Mouse (Mus musculus): ENCODE measurements at regions not wholly inside any gene's neighbourhood (a gene's known extent, or its start where the extent isn't known, plus 50 kb on each side); places are given as distances from the start of the nearest gene placed in this dataset.

GRCm38 (mm10) chr13:72691783-72692729, 63.4 kb downstream of the Irx2 start:
- DNase-seq, result no peak

DNA sequence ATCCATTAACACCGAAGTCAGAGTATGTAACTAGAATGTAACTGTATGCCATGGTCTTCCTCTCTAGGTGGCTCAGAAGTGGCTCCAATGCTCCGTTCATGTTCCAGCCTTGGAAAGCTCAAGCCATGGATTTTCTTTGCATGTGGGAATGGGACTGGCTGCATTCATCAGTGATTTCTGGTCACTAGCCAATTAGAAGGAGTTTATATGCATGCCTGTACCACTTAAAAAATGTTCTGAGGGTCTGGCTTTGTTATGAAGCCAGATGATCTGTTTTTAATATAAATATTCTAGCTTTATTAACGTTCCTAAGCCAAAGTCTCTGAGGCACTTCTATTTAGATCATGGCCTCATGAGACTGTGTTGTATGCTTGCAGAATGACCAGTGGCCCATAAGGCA, 78.8 kb downstream of the Irx2 start:
- no peak for DNase-seq

DNA sequence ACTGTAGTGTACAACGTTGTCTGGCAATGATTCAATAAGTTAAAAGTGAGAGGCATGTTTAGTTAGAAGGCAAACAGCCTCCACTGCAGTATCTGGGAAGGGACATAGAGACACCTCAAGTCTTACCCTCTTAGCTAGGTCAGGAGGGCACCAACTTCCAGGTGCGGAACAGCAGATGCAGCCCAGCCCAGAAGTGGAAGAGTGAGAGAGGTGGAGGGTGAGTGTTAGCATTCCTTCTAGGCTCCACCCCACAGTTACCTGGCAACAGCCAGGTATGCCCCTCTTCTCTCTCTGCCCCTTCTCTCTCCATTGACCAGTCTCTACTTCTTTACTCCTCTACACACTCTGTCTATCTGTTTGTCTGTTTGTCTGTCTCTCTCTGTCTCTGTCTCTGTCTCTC, 80.1 kb downstream of the Irx2 start:
- no peak for DNase-seq

DNA sequence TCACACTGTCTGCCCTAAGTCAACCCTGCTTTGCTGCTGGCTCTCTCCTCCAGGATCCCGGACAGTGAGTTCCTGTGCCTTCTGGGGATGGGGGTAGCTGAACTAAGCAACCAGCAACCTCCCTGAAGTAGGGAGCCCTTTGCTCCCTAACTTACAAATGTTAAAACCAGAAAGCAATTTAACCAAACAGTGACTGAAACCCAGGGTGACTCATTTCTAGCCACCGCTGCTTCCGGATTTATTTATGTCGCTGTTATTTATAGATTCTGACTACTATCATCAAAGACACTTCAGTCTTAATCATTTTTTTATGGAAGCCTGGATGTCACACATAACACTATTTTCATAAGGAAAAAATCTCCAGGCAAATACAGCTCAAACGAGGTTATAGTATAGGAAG, 81.4 kb downstream of the Irx2 start:
- no peak for DNase-seq

DNA sequence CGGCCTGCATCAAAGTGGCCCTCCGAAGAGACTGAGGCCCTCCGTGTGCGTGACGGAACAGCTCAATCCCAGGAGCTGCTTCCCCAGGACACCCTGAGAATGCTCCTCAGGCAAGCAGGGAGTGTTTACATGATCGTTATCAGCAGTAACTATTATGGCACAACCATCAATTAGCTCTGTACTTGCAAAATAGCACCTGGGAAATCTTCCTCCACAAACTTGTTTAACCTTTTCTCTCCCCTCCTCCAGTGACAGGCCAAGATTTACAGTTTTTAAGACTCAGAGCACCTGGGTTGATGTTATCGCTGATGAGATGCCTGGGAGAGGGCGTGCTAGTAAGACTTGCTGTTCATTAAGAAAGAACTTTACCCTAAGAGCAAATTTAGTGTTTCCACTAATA, 82.5 kb downstream of the Irx2 start:
- no peak for DNase-seq

DNA sequence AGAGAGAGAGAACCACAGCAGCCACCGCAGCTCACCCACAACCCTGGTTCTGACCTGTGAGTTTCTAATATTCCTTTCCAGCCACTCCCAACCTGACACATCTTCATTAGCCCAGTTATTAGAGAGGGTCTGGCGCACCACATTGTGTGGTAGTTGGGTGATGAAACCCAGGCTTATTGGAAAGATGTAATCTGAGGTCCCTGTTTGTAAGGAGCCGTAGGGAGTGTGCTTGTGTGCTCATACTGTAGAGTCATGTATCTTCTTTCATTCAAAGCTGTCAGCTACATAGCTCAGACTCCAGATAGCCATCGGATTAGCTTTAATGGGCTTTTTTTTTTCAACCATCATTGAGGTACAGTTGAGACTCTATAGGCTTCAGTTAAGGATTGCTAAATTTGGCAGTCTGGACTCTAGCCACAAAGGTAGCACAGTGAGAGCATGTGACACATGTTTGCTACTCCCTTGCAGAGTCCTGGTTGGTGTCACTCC, 83.3 kb downstream of the Irx2 start:
- DNase-seq, result no peak

DNA sequence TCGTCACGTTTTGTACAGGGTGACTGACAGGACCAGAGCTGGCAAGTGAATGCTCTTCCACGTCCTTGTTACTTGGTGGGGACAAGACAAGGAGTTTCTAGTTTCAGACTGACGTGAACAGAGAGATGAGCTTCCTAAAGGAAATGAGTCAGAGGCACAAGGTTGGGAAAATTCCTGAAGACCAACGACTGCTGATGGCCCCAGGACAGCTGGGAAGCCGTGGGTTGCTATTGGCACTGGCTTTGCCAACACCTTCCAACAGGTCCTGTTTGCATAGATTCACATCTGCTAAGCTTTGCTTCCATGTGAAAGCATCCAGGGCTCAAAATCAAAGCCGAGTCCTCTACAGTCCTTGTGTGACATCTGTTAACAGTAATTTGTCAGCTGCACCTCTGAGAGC, 86.2 kb downstream of the Irx2 start:
- no peak for DNase-seq

GRCm38 (mm10) chr13:72715959-72716680, 87.5 kb downstream of the Irx2 start:
- DNase-seq, result no peak

DNA sequence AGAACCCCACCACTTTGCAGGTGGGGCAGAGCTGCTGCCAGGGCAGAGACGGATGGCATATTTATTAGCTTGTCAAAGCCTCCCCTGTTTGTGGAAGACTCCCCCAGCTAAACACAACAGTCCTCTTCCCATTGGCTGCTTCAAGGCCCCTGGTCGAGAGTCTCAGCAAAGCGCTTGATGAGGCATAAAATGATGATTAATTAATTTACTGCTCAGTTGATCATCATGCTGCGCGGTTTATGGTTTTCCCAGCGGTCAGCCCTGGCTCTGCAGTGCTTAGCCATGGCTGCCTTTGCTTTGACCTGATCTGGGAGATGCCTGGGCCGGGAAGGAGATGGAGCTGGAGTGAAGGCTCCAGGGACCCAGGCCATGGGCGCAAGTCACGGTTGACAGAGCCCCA, 98.5 kb downstream of the Irx2 start:
- no peak for DNase-seq

- no peak for DNase-seq
Observed at GRCm38 (mm10) chr13:72735916-72736315, 107.3 kb downstream of the Irx2 start.

GRCm38 (mm10) chr13:72736992-72737391, 108.4 kb downstream of the Irx2 start:
- no peak for DNase-seq

DNA sequence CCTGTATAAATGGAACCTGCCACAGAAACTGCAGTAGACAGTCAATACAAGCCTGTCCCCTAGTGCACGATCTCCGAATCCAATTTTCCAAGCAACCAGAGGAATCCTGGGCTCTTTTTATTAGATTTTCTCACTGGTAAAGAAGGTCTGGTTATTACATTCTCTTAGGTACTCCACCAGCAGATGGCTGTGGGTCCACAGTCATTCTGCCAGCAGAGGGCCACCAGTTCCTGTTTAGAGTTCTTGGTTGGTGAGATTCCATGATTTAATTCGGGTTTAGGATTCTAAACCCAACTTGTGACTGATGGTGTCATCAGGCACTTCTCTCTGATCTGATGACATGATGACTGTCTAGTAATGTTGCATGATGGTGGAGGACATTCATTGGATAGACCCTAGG, 118.6 kb downstream of the Irx2 start:
- no peak for DNase-seq

DNA sequence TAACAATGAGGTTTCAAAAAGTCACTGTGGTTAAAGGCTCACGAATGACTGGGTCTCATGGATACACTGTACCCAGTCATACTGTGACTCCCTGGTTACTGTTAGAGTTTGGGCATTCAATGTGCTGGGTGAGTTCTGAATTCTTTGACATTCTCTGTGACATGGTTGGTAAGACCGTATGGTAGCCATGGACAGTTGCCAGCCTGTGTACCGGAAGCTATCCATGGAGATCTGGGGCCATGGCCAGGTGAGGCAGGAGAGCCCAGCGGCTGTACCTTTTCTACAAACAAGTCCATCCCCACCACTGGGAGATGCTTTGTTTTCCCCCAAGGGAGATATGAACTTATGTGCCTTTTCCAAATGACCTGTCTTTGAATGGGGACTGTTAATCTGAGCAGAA, 126.4 kb downstream of the Irx2 start:
- no peak for DNase-seq

GRCm38 (mm10) chr13:72762481-72762880, 133.9 kb downstream of the Irx2 start:
- no peak for DNase-seq

- DNase-seq, result no peak
Observed at GRCm38 (mm10) chr13:72763337-72763736, 134.7 kb downstream of the Irx2 start.

DNA sequence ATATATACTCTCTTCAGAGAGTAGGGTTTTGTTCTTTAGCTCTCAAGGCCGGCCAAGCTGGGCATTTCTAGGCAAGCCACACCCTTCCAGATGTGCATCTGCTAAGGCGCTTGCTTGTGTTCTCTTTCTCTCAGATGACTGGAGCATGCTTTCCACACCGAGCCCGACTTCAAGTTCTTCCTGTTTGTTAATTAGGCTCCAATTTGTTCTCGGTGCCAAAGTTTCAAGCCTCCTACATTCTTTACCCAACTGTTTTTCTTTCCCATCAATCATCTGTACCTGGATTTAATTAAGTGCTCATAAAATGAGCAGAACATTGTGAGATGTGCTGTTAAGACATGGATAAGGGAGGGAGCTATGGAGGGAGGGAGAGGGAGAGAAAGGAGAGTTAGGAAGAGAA, 138.7 kb downstream of the Irx2 start:
- no peak for DNase-seq

DNA sequence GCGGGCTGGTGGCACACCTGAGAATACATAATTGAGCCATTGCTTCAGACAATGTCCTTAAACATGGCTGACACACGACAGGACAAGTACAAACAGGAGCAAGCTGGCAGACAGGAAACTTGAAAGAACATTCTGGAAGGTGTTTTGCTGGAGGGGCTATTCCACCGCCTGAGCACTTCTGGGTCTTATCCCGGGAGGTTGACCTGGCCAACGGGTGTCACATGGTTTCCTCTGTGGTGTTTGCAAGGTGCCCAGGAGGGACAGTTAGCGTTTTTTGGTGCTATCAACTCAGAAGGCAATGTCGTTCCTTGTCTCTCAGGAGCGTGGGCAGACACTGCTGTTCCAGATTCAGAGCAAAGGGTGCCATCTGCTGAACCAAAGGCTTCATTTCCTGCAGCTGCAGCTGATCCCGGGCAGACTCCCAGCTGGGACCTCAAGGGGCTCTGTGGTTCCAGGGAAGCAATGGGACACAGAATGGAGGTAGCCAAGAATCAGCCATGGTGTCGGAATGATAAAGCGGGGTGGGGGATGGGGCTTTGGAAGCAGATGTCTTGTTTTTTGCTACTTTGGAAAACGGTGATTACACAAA, 140.5 kb downstream of the Irx2 start:
- DNase-seq, result no peak

GRCm38 (mm10) chr13:72783026-72783726, 154.6 kb downstream of the Irx2 start:
- no peak for DNase-seq

DNA sequence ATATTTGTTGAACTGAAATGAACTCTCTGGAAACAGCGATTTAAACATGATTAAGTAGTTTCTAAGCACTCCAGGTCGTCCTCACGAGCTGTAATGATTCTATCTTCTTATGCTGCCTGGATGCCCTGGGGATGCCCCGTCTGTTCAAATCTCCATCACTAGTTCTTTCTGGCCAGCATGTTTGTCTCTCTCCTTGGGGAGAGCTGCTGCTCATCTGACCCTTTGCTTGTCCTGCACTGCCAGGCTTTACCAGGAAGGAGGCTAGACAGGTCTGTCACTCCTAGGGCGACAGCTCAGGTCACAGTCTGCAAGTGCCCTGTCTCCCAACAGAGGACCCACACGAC, 155.1 kb downstream of the Irx2 start:
- DNase-seq, result no peak

DNA sequence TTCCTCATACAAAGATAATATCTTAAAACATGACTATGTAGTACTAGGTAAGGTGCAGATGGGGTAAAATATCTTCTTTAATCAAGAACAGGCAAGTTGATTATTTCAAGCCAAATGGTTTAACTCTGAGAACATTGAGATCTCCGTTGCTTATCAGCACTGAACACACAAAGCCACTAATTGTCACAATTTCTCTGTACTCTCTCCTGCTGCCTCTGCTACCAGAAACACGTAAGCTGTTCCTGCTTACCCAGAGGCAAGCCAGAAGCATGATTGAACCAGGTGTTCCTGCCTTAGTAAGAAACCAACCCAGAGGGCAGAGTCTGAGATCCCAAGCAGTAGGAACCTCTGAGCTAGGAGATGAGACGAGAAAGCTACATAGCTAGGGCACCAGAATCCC, 164.1 kb downstream of the Irx2 start:
- DNase-seq, result no peak

DNA sequence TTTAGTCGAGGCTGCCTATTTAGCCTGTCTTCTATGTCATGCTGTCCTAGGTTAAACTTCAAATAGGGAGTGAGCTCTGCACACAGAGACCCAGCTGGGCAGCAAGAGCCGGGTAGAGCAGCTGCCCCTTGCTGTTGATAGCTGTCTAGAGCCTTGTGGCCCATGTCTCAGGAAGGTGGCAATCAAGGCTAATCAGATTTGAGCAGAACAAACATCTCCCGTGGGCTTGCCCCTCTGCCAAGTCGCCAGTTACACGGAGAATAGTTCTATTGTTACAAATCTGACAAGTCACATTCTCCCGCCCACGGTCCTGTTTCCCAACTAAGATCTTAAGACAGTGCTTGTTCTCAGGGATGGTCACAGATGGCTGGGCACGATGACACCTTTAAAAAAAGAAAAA, 171.4 kb downstream of the Irx2 start:
- no peak for DNase-seq

- no peak for DNase-seq
Observed at GRCm38 (mm10) chr13:72800546-72800945, 171.9 kb downstream of the Irx2 start.

- DNase-seq, result no peak
Observed at GRCm38 (mm10) chr13:72803374-72803773, 174.8 kb downstream of the Irx2 start.

All from thymus, postnatal 36 days (tissue).